Mouse (Mus musculus): ENCODE data around the gene Tmem200b. TPM values are rescaled to one million over a fixed set of nuclear protein-coding genes. Genes with fewer than 3 reads are reported as not detected.

Gene Tmem200b
- not detected in 2 replicates for total RNA-seq (2015; ENCODE audit: low replicate concordance)
- 2.0 TPM in 1 of 2 replicates, not detected in the other for total RNA-seq (2017; ENCODE audit: low replicate concordance)

GRCm38 (mm10) chr4:131921461-131922346 lies at the start of gene Tmem200b:
Gene Tmem200b (plus strand): TSS chr4:131921771.
- ATAC-seq (replicated peaks; ENCODE audit: low FRiP score, poor library complexity, severe bottlenecking), result peak; percentile 30; the same call in 1 of the 2 replicates

- ATAC-seq (replicated peaks; ENCODE audit: low FRiP score, poor library complexity, severe bottlenecking), result no peak; the same call in 1 of the 2 replicates
These were observed 48.8 kb upstream of the Tmem200b start for GRCm38 (mm10) chr4:131872672-131873292.

DNA sequence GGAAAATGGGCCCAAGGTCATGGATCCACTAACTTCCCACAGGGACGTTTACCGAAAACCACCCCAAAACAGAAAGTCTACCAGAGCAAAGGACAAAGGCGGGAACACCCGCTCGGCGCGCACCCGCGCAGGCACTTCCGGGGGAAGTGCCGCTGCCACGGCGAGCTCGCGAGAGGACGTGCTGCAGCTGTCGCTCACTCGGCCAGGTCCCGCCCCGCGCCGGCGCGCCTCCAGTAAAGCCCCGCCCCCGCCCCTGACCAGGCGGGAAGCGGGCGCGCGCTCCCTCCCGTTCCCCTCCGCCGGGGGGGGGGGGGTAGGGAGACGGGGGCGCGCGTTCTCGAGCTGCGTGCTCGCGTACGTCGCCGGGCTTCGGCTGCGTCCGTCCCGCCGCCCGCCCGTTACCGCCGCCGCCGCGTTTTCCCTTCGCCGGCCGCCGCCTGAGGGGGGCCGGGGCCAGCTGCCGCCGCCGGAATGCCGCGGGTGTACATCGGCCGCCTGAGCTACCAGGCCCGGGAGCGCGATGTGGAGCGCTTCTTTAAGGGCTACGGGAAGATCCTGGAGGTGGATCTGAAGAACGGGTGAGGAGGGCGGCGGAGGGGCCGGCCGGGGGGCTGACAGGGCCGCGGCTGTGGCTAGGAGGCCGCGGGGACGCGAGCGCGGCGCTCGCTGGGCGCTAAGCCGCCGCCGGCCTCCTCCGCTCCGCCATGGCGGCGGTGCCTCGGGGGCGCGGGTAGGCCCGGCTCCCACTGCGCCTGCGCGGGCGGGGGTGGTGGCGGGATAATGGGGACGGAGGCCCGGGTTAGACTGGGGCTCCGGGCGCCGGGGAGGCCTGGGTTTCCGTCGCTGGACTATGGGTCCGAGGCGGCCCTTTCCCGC lies 48.0 kb upstream of the Tmem200b start, which contains the start of gene Srsf4:
Gene Srsf4 (plus strand): TSS at position 325 of the 876 bp plus-strand sequence.
- peak; percentile 94 for ATAC-seq (replicated peaks; ENCODE audit: low FRiP score, poor library complexity, severe bottlenecking)

DNA sequence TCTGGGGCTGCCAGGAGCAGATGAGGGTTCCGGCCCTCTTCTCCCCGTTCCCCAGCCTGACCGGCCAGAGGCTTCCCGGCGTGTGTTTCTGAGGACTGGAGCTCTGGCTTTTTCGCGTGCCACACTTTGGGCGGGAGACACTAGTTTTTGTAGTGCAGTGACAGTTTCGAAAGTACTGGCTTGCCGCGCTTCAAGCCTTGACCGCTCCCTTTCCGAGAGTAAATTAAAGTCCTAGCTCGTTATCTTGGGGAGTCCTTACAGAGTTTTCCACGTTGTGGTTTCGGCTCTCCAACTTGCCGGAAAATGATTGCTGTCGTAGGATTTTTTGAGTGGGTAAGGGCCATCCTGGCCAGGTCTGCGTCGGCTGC lies 47.4 kb upstream of the Tmem200b start:
- peak; percentile 61 for ATAC-seq (replicated peaks; ENCODE audit: low FRiP score, poor library complexity, severe bottlenecking)

GRCm38 (mm10) chr4:131874567-131874966 lies 47.0 kb upstream of the Tmem200b start:
- ATAC-seq (replicated peaks; ENCODE audit: low FRiP score, poor library complexity, severe bottlenecking), result peak; percentile 36

DNA sequence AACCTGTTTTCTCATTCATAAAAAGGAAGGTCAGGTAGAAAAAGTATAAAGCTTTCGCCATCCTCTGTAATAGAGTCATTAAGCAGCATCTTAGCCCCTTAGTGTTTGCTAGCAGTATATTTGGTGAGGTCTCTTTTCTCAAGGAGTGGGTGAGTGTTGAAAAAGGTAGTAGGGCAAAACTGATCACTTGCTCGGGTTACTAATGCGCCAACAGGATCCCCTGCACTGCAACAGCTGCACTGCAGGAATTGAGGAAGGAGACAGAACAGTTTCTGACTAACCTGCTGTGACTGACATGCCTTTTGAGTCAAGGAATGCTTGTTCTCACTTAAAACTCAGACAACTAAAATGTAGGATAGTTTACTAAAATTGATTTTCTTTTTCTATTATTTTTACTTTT lies 46.3 kb upstream of the Tmem200b start:
- no peak for ATAC-seq (replicated peaks; ENCODE audit: low FRiP score, poor library complexity, severe bottlenecking)

GRCm38 (mm10) chr4:131876836-131877235 lies 44.7 kb upstream of the Tmem200b start:
- no peak for ATAC-seq (replicated peaks; ENCODE audit: low FRiP score, poor library complexity, severe bottlenecking)

DNA sequence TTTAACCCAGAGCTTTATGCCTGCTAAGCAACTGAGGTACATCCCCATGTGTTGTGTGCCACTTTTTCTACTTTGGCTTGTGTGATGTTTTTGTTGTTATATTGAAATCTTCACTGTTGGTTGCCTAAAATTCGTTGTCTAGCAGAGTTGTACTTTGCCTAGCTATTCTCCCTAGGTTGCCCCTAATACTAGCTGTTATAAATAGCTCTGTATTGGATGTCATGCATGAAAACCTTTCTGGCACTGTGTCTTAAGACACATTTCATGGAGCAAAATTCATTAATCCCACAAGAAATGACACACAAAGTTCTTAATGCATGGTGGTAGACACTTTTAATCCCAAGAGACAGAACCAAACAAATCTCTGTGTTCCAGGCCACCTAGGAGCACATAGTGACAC lies 41.9 kb upstream of the Tmem200b start:
- ATAC-seq (replicated peaks; ENCODE audit: low FRiP score, poor library complexity, severe bottlenecking), result no peak

DNA sequence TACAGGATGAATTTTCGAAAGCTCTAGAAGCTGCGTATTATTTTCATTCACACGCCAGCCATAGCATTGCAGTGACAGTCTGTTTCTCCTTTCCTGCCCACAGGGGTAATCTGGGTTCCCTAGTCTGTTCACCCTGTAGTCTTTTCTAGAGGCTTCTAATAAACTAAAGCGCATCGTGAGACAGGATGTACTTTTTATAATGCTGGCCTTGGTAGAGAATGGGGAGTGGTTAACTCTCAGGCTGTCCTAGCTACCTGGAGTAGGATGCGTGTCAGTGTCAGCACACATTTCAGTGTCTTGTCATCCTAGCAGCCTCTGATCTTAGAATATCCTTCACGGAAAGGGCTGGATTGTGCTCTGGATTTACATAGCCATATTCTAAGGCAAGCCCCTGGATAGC lies 40.3 kb upstream of the Tmem200b start:
- no peak for ATAC-seq (replicated peaks; ENCODE audit: low FRiP score, poor library complexity, severe bottlenecking)

DNA sequence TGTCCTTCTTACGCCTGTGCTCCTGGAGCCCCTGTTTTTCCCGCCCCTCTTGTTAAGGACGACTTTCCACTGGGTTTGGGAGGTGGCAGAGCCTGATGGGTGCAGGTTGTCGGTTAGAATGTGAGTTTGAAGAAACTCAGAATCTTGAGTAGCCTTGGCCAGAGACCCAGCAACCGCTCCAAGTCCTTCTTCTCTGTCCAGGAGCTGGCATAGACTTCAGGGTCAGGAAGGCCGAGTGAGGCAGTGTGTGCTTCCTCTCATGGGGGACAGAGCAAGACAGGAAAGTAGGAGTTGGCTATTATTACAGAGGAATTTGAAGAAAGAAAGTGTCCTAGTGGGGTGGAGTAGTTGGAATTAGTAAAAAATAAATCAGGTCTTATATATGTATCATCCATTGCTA lies 38.0 kb upstream of the Tmem200b start:
- ATAC-seq (replicated peaks; ENCODE audit: low FRiP score, poor library complexity, severe bottlenecking), result no peak

GRCm38 (mm10) chr4:131885376-131885775 lies 36.2 kb upstream of the Tmem200b start:
- ATAC-seq (replicated peaks; ENCODE audit: low FRiP score, poor library complexity, severe bottlenecking), result no peak

DNA sequence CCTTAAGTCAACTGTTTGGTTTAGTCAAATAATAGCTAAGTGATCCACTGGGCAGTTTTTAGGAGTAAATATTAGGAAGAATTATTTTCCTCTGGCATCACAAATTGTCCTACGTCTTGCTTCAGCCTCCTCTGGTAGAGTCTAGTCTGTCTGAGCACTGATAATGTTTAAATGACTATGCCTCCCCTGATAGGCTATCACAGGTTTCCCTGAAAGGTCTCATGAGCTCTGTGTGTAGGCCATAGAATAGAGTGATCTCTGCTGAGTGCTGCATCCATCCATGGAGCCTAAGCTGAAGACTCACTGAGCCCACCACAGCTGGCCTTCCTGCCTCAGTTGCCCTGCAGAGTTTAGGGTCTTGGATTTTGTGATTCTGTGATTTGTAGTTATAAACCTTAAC lies 33.0 kb upstream of the Tmem200b start:
- ATAC-seq (replicated peaks; ENCODE audit: low FRiP score, poor library complexity, severe bottlenecking), result no peak

DNA sequence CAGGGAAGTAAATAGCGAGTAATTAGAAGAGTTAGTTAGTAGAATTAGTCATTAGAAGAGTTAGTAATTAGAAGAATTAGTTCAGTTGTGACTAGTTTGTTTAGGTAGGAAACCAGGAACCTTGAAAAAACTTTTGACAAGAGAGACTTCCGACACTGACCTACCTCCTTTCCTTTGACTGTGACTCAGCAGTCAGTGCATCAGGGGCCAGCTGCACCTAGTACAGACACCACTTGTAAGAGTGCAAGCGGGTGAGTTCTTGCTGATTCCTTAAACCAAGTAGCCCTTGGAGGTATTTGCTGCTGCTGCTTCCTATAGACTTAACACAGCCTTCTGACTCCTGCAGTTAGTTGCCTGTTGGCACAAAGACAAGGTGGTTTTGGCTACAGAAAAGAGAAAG lies 30.9 kb upstream of the Tmem200b start:
- no peak for ATAC-seq (replicated peaks; ENCODE audit: low FRiP score, poor library complexity, severe bottlenecking)

DNA sequence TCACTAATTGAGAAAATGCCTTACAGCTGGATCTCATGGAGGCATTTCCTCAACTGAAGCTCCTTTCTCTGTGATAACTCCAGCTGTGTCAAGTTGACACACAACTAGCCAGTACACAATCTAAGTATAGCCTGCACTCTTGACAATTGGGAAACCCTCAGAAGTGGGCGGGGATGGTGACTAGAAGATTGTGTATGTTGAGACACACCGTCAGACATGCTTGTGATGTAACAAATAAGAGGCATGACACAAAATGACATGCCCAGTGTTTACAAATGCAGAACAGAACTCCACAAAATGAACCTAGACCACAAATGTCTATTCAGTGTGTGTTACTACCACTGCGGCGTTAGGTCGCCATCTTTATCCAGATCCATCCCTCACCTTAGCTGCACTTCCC lies 24.5 kb upstream of the Tmem200b start:
- no peak for ATAC-seq (replicated peaks; ENCODE audit: low FRiP score, poor library complexity, severe bottlenecking)

GRCm38 (mm10) chr4:131897787-131898186 lies 23.8 kb upstream of the Tmem200b start:
- no peak for ATAC-seq (replicated peaks; ENCODE audit: low FRiP score, poor library complexity, severe bottlenecking)

DNA sequence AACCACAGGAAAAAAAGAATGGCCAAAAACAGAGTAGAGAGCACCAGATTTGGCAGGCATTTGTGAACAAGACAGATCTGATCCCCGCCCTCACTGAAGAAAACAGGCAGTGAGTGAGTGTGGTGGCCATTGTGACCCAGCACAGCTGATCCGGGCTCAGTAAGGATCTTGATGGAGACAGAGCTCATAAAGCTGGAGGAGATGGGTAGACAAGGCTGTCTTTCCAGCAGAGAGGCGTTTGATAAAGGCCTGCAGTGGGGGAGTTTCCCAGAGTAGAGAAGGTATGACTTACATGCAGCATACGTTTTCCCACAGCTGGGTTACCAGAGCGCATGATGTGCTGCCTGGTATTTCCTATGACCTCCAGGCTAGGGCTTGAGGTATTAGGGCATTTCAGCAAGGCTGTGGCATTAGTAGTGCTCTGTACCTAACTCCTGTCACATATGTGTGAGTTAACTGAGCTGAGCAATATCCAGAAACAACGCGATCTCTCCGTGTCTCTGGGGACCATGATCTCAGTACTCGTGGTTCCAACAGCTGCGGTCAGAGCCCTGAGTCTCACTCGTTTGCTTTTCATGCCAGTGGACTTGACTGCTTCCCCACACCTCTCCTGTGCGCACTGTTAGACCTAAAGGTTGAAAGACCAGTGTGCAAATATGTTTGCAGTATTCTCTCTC lies 22.9 kb upstream of the Tmem200b start:
- no peak for ATAC-seq (replicated peaks; ENCODE audit: low FRiP score, poor library complexity, severe bottlenecking)

GRCm38 (mm10) chr4:131899180-131899554 lies 22.4 kb upstream of the Tmem200b start:
- no peak for ATAC-seq (replicated peaks; ENCODE audit: low FRiP score, poor library complexity, severe bottlenecking)

- no peak for ATAC-seq (replicated peaks; ENCODE audit: low FRiP score, poor library complexity, severe bottlenecking)
These were observed 20.5 kb upstream of the Tmem200b start for GRCm38 (mm10) chr4:131901090-131901489.

DNA sequence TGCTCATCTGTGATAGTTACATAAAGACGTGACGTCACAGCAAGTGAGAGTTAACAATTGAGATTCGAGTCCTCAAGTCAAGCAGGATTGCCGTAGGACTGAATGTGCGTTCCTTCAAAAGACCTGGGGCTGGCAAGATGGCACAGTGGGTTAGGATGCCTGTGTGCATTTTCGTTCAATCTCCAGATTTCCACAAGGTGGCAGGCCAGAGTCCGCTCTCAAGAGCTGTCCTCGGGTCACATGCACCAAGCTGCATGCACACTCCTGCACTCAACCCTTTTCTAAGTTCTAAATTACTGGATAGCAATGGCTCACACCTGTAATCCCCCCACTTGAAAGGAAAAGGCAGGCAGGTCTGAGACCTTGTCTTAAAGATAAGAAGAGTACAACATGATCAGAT lies 17.1 kb upstream of the Tmem200b start:
- ATAC-seq (replicated peaks; ENCODE audit: low FRiP score, poor library complexity, severe bottlenecking), result peak; percentile 66

DNA sequence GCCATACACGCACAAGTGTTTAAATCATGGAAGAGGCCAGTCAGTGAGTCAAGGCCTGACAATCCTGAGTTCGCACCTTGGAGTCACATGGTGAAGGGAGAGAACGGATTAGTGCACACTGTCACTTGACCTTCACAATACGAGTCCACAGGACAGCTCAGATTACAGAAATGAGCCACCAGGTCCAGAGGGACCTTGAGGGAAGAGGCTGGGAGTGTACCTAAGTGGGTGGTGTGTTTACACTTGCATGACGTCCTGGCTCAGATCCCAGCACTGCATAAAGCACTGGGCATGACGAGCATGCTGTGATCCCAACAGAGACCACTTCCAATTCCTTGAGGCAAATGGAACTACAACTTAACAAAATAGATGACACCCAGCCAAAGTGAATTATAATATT lies 15.1 kb upstream of the Tmem200b start:
- no peak for ATAC-seq (replicated peaks; ENCODE audit: low FRiP score, poor library complexity, severe bottlenecking)
